Comparison of ENCODE assay signal across 17 mouse cellular contexts in the genomic region with DNA sequence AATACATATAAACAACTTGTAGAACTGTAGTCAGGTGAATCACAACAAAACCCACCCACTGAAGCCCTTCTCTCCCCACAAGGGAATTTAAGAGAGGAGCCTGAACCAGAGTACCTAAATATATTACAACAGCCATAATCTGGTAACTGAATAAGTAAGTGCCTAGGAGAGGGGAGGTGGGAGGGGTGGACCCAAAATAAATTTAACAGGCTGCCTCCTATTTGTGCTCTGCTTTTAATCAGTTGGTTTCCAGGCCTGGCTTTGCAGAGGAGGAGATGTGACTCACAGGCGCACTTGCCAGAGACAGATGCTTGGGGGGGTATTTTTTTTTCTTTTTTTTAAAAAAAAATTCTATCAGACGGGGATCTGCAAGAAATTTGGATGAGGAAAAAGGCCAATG.
A peak's percentile ranks its signal among the peaks of the same experiment; 100 is the strongest.
DNase-seq lines count a peak whose midpoint lies in the region; ATAC-seq and TF ChIP-seq lines count a peak whose summit lies in the region.
"Had no signal": no experiment of that assay in that cellular context is flagged by ENCODE, and none has a peak within 500 bp of the region (broad histone marks: within the 10 kb centered on the region; RNA-seq: fewer than 3 reads in every experiment).

No protein-coding gene starts in this region.

- no peak overlapping the region for H3K4me3 ChIP-seq in cerebellum, adult 2 months (replicated peaks; ENCODE audit: insufficient read depth, low read depth, low read length)
- no peak overlapping the region for H3K4me3 ChIP-seq in hindbrain, embryonic 11.5 days (ENCODE audit: low read depth, low read length)
- no peak overlapping the region for H3K4me3 ChIP-seq in limb, embryonic 10.5 days
- H3K4me3 ChIP-seq: heart, adult 2 months; liver, embryonic 15.5 days had no signal

- H3K27ac ChIP-seq in cerebellum, adult 2 months (ENCODE audit: insufficient read depth, low read length), result no peak overlapping the region
- no peak overlapping the region for H3K27ac ChIP-seq in hindbrain, embryonic 11.5 days (ENCODE audit: low read depth, low read length)
- no peak overlapping the region for H3K27ac ChIP-seq in limb, embryonic 10.5 days
- H3K27ac ChIP-seq: heart, adult 2 months; hindbrain, embryonic 14.5 days; liver, embryonic 15.5 days had no signal

- H3K4me2 ChIP-seq in hindbrain, embryonic 11.5 days (replicated peaks; ENCODE audit: low read depth, low read length), result no peak overlapping the region
- H3K4me2 ChIP-seq: hindbrain, embryonic 14.5 days; liver, embryonic 15.5 days had no signal

- TF ChIP-seq CTCF in cerebellum, adult 2 months (IDR thresholded peaks at IDR 0.05; ENCODE audit: borderline replicate concordance, insufficient read depth, low read depth, low read length), result no peak

- H3K27me3 ChIP-seq in cerebellum, adult 2 months (ENCODE audit: control insufficient read depth, insufficient read depth, low read length), result no peaks in the 10 kb centered on the region
- no peaks in the 10 kb centered on the region for H3K27me3 ChIP-seq in hindbrain, embryonic 11.5 days (ENCODE audit: control insufficient read depth, insufficient read depth, low read length)
- no peaks in the 10 kb centered on the region for H3K27me3 ChIP-seq in limb, embryonic 10.5 days (ENCODE audit: low read depth, poor library complexity, severe bottlenecking)
- H3K27me3 ChIP-seq: liver, embryonic 15.5 days had no signal

- DNase-seq in right cerebral cortex, adult 18-20 months, result peak; percentile 85
- no peak for DNase-seq in right cerebral cortex, postnatal 4 days
- peak; percentile 44 to 74 for DNase-seq in frontal cortex, postnatal 36 days (ENCODE audit: low spot score in 2 of 2)
- peak; percentile 77 to 80 for DNase-seq in left cerebral cortex, adult 9 months (ENCODE audit: low spot score in 2 of 2)
- DNase-seq in cerebellum, adult 2 months, result no peak
- no peak for DNase-seq in hindbrain, embryonic 11.5 days (ENCODE audit: low spot score)
- DNase-seq in limb, embryonic 10.5 days (ENCODE audit: low spot score), result no peak
- DNase-seq: adrenal gland, postnatal 25 days; cerebellum, postnatal 10 days; heart, adult 2 months; heart, postnatal 10 days; kidney, postnatal 10 days; lung, postnatal 14 days had no signal

- H3K9ac ChIP-seq in hindbrain, embryonic 11.5 days (ENCODE audit: low read depth, low read length), result no peak overlapping the region
- H3K9ac ChIP-seq: hindbrain, embryonic 14.5 days; liver, embryonic 15.5 days had no signal

- no peak for ATAC-seq in hindbrain, embryonic 11.5 days (ENCODE audit: low FRiP score)
- ATAC-seq: CD4-positive, CD25-positive, alpha-beta regulatory T cell, adult 4 months; intestine, embryonic 16.5 days had no signal

- no peaks in the 10 kb centered on the region for H3K4me1 ChIP-seq in cerebellum, adult 2 months (ENCODE audit: control insufficient read depth, insufficient read depth, low read length)
- H3K4me1 ChIP-seq in hindbrain, embryonic 11.5 days (replicated peaks; ENCODE audit: control insufficient read depth, insufficient read depth, low read length), result no peaks in the 10 kb centered on the region
- H3K4me1 ChIP-seq in limb, embryonic 10.5 days, result no peaks in the 10 kb centered on the region
- H3K4me1 ChIP-seq: liver, embryonic 15.5 days had no signal

- no peak for TF ChIP-seq POLR2A in cerebellum, adult 2 months (IDR thresholded peaks at IDR 0.05; ENCODE audit: borderline replicate concordance, insufficient read depth, low read length)

- WGBS in cerebellum, adult 2 months, result 61% methylated on average over 2 of the region's 2 CpGs
- 85% methylated on average over 2 of the region's 2 CpGs for WGBS in hindbrain, embryonic 11.5 days
- WGBS in limb, embryonic 10.5 days, result 68% methylated on average over 2 of the region's 2 CpGs

- H3K9me3 ChIP-seq in hindbrain, embryonic 11.5 days (ENCODE audit: control insufficient read depth, low read length), result no peaks in the 10 kb centered on the region
- H3K9me3 ChIP-seq in limb, embryonic 10.5 days (replicated peaks), result no peaks in the 10 kb centered on the region
- H3K9me3 ChIP-seq: liver, embryonic 15.5 days had no signal

- H3K36me3 ChIP-seq in hindbrain, embryonic 11.5 days (ENCODE audit: control insufficient read depth, insufficient read depth, low read length), result no peaks in the 10 kb centered on the region
- H3K36me3 ChIP-seq in limb, embryonic 10.5 days, result no peaks in the 10 kb centered on the region
- H3K36me3 ChIP-seq: liver, embryonic 15.5 days had no signal

Comparison
In these comparisons a context has a peak if more than half of its experiments do, and no peak if none do; other contexts are left out.
1. DNase-seq: peak in right cerebral cortex, adult 18-20 months (single experiment), frontal cortex, postnatal 36 days (2 of 2) and left cerebral cortex, adult 9 months (2 of 2); none in right cerebral cortex, postnatal 4 days (single experiment), cerebellum, adult 2 months (0 of 2), hindbrain, embryonic 11.5 days (single experiment) and limb, embryonic 10.5 days (single experiment).